Mouse (Mus musculus) retina, postnatal 1 day (tissue): ENCODE measurements around the gene Clec16a.

Experiments
- DNase-seq: peaks from one replicate; pipeline ENCODE4 v3.0.0-alpha.2; 2012

Clec16a gene

GRCm38 (mm10) chr16:10690442-10690841 lies 145.3 kb downstream of the Clec16a start:
- no peak for DNase-seq

DNA sequence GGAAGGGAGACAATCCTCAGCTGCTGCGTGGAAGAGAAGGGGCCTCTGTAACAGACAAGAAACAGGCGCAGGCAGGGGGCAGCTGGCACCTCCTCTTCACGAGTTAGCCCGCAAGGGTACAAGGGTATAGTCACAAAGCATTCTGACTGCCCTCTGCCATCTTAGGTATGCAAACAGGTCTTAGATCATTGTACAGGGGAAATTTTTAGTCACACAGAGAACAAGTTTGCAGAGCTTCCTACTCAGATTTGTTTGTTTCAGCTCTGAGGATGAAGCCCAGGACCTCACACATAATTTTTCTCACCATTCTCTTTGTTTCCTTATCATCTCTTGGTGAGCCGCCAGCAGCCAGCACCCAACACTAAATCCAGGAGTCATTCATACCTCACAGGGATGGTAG lies 146.6 kb downstream of the Clec16a start:
- no peak for DNase-seq

GRCm38 (mm10) chr16:10692848-10693247 lies 147.7 kb downstream of the Clec16a start:
- DNase-seq, result no peak

DNA sequence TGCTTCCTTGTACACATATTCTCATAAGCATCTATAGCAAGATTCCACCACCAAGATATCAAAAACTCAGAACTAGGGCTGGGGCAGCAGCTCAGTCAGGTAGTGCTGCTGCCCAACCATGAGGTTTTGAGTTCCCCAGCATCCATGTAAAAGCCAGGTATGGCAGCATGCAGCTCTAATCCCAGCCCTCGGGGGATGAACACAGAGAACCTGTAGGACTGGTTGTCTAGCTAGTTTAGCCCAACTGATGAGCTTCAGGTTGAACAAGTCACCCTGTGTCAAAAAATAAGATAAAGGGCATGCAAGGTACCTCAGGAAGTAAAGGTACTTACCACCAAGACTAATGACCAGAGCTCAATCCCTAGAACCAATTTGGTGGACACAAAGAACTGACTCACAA lies 148.3 kb downstream of the Clec16a start:
- DNase-seq, result no peak

GRCm38 (mm10) chr16:10694414-10694851 lies 149.3 kb downstream of the Clec16a start:
- DNase-seq, result peak; percentile 17

DNA sequence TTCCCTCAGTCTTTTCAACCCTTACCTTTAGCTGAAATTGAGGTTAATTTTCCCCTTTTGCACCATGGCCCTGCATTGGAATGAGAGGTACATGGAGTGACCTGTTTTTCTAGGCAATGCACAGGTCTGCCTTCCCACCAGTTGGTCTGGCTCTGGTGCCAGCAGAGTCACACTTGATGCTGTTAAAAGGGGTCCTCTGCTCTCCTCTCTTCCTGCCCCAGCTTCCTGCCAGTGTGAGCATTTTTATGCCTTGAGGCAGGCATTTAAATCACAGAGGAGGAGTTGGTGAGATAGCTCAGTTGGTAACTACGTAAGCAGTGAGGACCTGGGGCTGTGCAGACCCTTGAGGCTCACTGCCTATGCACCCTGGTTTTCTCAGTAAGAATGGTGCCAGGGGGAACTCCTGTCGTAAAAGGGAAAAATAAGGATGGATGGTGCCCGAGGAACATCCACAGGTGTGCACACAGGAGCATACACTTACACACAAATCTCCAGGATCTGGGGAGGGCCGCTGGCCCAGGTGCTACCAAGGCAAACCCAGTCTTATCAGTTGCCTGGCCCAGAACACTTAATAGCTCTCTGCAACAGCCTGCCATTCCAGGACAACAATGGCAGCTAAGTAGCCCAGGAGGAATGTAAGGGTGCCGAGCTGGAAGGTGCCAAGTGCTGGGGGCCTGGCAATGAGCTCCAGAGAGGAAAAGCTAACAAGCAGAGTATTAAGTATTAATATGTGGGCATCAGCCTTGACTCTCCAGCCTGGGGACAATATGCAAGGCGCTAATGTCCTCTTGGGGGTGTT lies 152.9 kb downstream of the Clec16a start:
- DNase-seq, result no peak

DNA sequence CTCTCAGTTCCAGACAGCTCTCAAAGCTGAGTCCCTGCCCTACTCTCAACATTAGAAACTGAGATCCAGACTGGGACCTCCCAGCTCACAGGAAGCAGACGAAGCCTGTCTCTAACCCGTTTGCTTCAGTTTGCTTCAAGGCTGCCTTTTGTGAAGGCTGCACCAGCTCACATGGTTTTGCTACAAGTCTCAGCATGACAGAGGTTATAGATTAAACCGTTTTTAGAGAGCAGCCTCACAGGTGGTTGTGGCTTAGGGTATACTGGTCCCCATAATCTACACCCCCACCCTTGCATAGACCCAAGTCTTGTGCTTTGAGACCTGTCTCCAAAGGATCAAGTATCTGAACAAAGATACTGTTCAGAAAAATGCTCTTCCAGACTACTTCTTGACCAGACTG lies 154.2 kb downstream of the Clec16a start:
- no peak for DNase-seq

DNA sequence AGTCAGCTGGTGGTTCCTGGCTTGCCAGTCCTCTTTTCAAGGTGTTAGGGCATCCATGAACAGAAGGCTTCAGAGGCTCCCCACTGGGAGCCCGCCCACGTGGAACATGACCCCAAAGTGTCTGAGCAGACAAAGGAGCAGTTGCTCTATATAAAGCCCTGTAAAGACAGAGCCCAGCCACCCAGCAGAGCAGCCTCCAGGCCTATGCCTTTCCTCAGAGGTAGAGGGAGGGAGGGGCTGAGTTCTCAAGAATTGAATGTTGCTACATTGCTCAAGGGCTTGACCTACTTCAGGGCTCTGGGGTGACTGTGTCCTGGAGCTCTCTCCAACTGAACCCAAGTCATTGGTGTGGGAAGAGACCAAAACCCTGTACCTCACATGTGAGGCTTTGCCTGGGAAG lies 155.0 kb downstream of the Clec16a start:
- peak; percentile 71 for DNase-seq

- no peak for DNase-seq
Measured at GRCm38 (mm10) chr16:10702399-10702798, 157.3 kb downstream of the Clec16a start.

- DNase-seq, result no peak
Measured at GRCm38 (mm10) chr16:10703932-10704331, 158.8 kb downstream of the Clec16a start.

DNA sequence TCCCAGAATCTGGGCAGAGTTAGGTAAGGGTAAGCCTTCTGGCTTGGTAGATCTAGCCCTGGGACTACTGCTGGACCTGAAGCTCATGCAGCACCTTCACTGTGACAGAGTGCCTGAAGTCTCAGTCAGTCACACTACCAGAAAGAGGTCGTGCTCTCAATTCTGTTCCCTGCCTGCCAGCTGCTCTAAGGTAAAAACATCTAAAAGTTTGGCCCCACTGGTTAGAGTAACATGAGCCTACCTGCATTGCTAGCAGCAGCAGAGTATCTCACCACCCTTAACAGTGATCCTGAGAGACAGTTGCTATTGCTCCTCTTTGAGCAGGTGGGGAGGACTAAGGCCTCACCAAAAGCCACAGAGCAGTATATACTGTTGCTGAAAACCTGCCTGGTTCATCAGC lies 160.3 kb downstream of the Clec16a start:
- no peak for DNase-seq

DNA sequence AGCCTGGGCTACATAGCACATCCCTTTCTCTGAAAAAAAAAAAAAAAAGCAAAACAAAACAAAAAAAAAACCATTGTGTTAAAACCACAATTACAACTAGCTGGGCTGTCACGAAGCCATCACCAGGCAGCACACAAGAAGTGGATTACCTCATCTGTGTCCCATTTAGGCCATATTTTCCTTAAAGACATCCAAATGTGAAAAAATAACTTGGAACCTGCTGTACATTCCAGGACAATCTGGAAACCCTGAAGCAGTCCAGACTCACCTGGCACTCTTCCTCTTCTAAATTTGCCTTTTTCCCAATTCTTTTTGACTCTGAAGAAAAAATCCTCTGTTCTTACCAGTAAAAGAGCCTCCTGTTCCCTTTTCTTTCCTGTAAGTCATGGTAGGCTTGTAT lies 166.4 kb downstream of the Clec16a start:
- DNase-seq, result no peak

GRCm38 (mm10) chr16:10713041-10713440 lies 167.9 kb downstream of the Clec16a start:
- no peak for DNase-seq

GRCm38 (mm10) chr16:10713441-10714239 lies 168.5 kb downstream of the Clec16a start:
- DNase-seq, result peak; percentile 42

GRCm38 (mm10) chr16:10715211-10715610 lies 170.1 kb downstream of the Clec16a start:
- DNase-seq, result no peak

- no peak for DNase-seq
Measured at GRCm38 (mm10) chr16:10715632-10716031, 170.5 kb downstream of the Clec16a start.

GRCm38 (mm10) chr16:10716696-10717095 lies 171.6 kb downstream of the Clec16a start:
- peak; percentile 32 for DNase-seq

DNA sequence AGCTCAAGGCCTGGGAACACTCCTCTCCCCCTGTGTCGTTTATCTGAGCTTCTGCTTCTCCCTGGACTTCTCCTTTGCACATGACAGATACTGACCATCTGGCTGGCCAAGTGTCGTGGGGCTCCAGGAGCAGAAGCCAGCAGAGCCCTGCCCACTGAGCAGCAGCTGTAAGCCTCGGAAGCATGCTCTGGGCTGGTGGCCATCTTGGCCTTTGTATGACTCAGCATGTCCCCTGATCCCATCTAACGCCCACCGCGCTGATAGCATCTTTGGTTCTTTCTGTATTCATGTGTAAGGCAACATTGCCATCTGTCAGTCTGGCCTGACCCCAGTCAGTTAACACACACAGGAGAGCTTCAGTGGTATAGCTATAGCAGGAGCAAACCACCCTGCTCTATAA lies 174.8 kb downstream of the Clec16a start:
- peak; percentile 49 for DNase-seq

DNA sequence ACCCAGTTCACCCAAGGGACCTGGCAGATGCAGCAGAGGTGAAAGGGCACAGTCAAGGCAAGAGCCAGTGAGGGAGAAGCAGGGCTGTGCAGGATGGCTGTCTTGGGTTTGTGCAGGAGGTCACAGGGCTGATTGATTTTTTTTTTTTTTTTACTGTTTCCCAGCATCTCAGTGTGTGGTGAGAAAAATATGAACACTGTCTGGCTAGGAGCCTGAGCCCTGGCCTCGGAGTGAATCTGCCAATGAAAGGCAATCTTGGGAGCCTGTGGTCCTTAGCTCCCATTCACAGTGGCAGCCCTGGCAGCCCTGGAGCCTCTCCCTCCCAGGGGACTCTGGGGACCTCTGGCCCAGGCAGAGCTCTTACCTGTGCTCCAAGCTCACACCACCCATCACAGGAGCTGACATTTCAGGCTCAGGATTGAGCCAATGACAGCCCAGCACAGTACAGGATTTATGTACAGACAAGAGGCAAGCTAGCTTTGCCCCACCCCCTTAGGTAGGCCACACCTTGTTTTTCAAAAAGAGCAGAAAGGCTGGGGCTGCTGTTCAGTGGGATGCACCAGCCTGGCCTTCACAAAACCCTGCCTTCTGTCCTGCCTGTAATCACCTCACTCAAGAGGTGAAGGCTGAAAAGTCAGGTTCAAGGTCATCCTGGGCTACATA lies 177.9 kb downstream of the Clec16a start:
- no peak for DNase-seq

DNA sequence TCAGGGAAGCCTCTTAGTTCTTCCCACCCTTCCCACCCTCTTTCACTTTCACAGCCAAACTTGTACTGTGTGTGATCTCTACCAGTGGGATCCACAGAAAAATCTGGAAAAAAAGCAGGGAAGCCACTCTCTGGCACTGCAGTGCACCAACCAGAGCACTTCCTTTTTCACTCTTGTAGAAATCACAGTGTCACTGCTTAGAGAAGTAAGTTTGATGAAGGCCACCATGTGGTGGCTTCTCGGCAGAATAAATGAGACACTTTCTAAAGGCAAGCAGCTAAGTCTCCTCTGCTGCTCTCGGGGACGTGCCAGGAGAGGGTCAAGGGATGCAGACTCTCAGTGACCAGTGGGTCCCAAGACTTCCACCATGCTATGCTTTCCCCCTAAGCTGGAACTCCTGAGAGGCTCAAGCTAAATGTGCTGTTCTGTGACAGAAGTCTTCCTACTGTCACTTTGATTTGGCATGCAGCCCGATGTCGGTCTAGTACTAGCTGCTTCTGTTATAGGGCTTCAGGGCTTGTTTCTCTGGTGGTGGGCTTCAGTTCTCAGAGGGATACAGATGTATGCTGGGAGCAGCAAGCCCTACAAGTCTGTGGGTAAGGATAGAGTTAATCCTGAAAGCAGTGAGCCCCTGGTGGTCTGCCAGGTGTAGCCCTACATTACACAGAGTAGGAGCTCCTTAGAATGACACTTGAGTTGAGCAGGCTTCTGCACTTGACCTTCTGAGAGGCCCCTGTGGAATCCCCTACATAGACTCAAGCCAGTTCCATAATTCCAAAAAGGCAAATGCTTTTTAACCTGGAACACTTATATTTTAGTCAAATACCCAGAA lies 178.9 kb downstream of the Clec16a start:
- DNase-seq, result no peak

GRCm38 (mm10) chr16:10725156-10725555 lies 180.0 kb downstream of the Clec16a start:
- DNase-seq, result no peak

DNA sequence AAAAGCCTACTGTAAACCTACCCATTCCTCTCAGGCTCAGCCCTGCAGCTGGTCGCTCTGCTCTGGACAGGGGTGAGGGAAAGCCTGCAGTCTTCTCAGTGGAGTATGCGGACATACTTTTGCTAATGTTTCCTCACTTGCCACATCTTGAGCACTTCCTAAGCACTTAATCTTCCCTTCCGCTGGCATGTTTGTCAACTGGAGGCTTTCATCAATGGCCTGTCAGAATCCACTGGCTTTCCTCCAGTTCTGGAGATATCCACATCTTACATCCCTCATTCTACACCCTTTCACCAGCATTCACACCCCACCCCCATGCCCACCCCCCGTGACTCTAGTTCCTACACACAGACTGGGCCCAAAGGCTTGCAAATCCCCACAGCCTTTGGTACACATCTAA lies 182.5 kb downstream of the Clec16a start:
- no peak for DNase-seq

DNA sequence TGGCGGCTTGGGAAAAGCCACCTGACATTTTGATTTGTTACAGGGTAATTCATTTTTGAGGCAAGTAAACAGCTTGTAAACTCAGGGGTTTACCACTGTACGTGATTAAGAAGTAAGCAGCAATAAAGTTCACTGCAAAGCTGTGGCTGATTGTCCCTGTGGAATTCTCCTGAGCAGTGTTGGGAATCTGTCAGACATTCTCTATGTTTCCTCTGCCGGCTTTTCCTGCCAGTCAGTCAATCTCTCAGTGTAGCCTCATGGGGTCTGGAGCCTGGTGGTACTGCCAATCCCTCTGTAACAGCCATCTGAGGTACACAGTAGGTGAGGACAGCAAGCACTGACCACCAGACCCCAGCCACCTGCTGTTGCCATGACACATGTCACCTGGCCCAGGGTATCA lies 183.7 kb downstream of the Clec16a start:
- no peak for DNase-seq
